Mouse (Mus musculus) cortical plate, adult 2 months (tissue): Measurements from ENCODE around the gene Spag7. TPM values are rescaled to one million over a fixed set of nuclear protein-coding genes. Genes with fewer than 3 reads are reported as not detected.

Experiments used
- H3K27ac ChIP-seq: fragments of 200-500 bp; 2 replicates; pipeline ENCODE4 v1.5.1; 2012; ENCODE audit warnings: low read length, control low read depth, inconsistent platforms; ENCODE audit not compliant: insufficient read depth
- H3K4me1 ChIP-seq: fragments of 200-500 bp; 2 replicates; pipeline ENCODE4 v1.6.1; 2011; ENCODE audit warnings: low read length; ENCODE audit not compliant: control insufficient read depth, insufficient read depth
- H3K4me3 ChIP-seq: fragments of 200-500 bp; 2 replicates; pipeline ENCODE4 v1.5.1; 2011; ENCODE audit warnings: mild to moderate bottlenecking, low read length, control low read depth; ENCODE audit not compliant: insufficient read depth
- CTCF ChIP-seq: fragments of 200-500 bp; IDR thresholded peaks from 2 replicates; pipeline ENCODE4 v1.5.1; 2011; ENCODE audit warnings: mild to moderate bottlenecking, control low read depth, low read length; ENCODE audit not compliant: insufficient read depth; ENCODE audit errors: extremely low read depth
- POLR2A ChIP-seq: fragments of 200-500 bp; IDR thresholded peaks from 2 replicates; pipeline ENCODE4 v1.6.1; 2011; ENCODE audit warnings: mild to moderate bottlenecking, low read length, control low read depth; ENCODE audit not compliant: insufficient read depth; ENCODE audit errors: extremely low read depth
- polyA plus RNA-seq: library from polyadenylated mRNA; depleted of rRNA; stranded (reverse); fragments of >200 nt; gene quantifications from 2 replicates; pipeline ENCODE4 v1.2.3, GENCODE M21; 2012; rRNA removed

Gene Spag7
- 74.5 and 81.9 TPM in 2 replicates for polyA plus RNA-seq

GRCm38 (mm10) chr11:70668771-70669505 is at the start of gene Spag7:
TSS of gene Spag7 (minus strand) at chr11:70669416.
- Histone ChIP-seq H3K27ac (peak within 1 kb of the TSS; percentile 83), H3K4me1 (no peaks in the 10 kb centered on the region), H3K4me3 (peak within 1 kb of the TSS; percentile 42)
- TF ChIP-seq CTCF (no peak), POLR2A (peak; percentile 82)

GRCm38 (mm10) chr11:70718481-70718880 is 49.3 kb upstream of the Spag7 start:
- Histone ChIP-seq H3K4me3 (no peak overlapping the region), H3K27ac (no peak overlapping the region), H3K4me1 (no peaks in the 10 kb centered on the region)
- TF ChIP-seq POLR2A (no peak), CTCF (no peak)

- H3K4me3 ChIP-seq: no peak overlapping the region
- TF ChIP-seq POLR2A (no peak), CTCF (no peak)
- H3K27ac ChIP-seq: no peak overlapping the region
- peaks cover 2% of the 10 kb centered on the region; the same call in 1 of the 2 replicates for H3K4me1 ChIP-seq
Observed at GRCm38 (mm10) chr11:70715832-70716231, 46.6 kb upstream of the Spag7 start.

GRCm38 (mm10) chr11:70713222-70713621 is 44.0 kb upstream of the Spag7 start:
- Histone ChIP-seq H3K4me3 (no peak overlapping the region), H3K27ac (no peak overlapping the region)
- TF ChIP-seq POLR2A (no peak), CTCF (no peak)

DNA sequence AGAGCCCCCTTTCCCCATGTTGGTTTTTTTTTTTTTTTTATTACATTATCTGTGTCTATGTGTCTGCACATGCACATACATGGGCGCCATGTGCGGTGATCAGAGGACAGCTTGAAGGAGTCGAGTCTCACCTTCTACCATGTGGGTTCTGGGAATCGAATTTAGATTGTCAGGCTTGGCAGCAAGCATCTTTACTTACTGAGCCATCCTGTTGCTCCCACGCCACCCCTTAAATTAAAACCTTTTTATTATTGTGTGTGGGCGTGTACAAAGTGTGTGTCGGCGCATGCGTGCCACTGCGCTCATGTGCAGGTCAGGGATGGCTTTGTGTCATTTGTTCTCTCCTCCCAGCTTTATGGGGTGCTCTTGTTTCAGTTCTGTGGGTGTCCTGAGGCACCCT is 41.8 kb upstream of the Spag7 start:
- TF ChIP-seq POLR2A (no peak), CTCF (no peak)

More at GRCm38 (mm10) chr11:70713222-70713621, 44.0 kb upstream of the Spag7 start:
- peaks cover 2% of the 10 kb centered on the region; the same call in 1 of the 2 replicates for H3K4me1 ChIP-seq

DNA sequence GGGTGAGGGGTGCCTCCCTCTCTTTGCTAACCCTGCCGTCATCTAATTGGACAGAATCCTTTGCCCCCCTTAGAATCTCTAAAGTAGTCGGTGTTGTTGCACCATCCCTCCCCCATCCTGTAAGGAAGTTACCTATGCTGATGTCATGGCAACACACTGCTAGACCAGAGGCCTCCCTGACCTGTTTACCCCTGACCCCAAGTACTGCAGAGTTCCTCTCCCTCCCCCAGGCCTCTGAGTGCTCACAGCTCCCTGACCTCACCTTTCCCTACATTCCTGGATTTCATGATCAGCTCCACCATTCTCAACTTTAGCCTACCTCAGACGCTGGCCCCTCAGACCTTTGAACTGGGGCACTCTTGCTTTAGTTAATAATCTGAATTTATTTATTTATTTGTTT is 36.9 kb upstream of the Spag7 start:
- H3K4me3 ChIP-seq: no peak overlapping the region
- H3K4me1 ChIP-seq: peaks cover 2% of the 10 kb centered on the region; the same call in 1 of the 2 replicates
- H3K27ac ChIP-seq: no peak overlapping the region
- TF ChIP-seq POLR2A (no peak), CTCF (no peak)

More for the DNA sequence above, 41.8 kb upstream of the Spag7 start:
- H3K27ac ChIP-seq: no peak overlapping the region
- H3K4me3 ChIP-seq: no peak overlapping the region
- peaks cover 2% of the 10 kb centered on the region; the same call in 1 of the 2 replicates for H3K4me1 ChIP-seq

GRCm38 (mm10) chr11:70702781-70703180 is 33.6 kb upstream of the Spag7 start:
- H3K27ac ChIP-seq: no peak overlapping the region
- peaks cover 2% of the 10 kb centered on the region; the same call in 1 of the 2 replicates for H3K4me1 ChIP-seq
- H3K4me3 ChIP-seq: no peak overlapping the region; the same call in 1 of the 2 replicates
- no peak for TF ChIP-seq CTCF
- TF ChIP-seq POLR2A: no peak

- Histone ChIP-seq H3K4me1 (peaks cover 2% of the 10 kb centered on the region; the same call in 1 of the 2 replicates), H3K27ac (0 out of 2 replicates have a peak overlapping the region, but pooled peaks have one; percentile 32), H3K4me3 (peak overlapping the region; percentile 84; the same call in 1 of the 2 replicates)
- TF ChIP-seq POLR2A (no peak), CTCF (no peak)
Observed at GRCm38 (mm10) chr11:70701984-70702733, 32.9 kb upstream of the Spag7 start.

- Histone ChIP-seq H3K4me1 (peaks cover 2% of the 10 kb centered on the region; the same call in 1 of the 2 replicates), H3K4me3 (peak overlapping the region; percentile 84), H3K27ac (peak overlapping the region; percentile 87)
- TF ChIP-seq CTCF (no peak), POLR2A (no peak)
Observed at GRCm38 (mm10) chr11:70701221-70701955, 32.2 kb upstream of the Spag7 start.
